Mouse (Mus musculus) testis, adult 2 months (tissue): ENCODE data around the gene Nkx1-2.

Experiments used
- CTCF ChIP-seq: fragments of 200-500 bp; IDR thresholded peaks from 2 replicates; pipeline ENCODE4 v1.5.1; 2012; ENCODE audit warnings: low read depth, mild to moderate bottlenecking, inconsistent platforms, low read length, moderate library complexity; ENCODE audit not compliant: control insufficient read depth, insufficient read depth, insufficient replicate concordance
- POLR2A ChIP-seq: fragments of 200-500 bp; IDR thresholded peaks from 2 replicates; pipeline ENCODE4 v1.6.1; 2012; ENCODE audit warnings: low read depth, mild to moderate bottlenecking, inconsistent platforms, low read length, moderate library complexity; ENCODE audit not compliant: control insufficient read depth

DNA sequence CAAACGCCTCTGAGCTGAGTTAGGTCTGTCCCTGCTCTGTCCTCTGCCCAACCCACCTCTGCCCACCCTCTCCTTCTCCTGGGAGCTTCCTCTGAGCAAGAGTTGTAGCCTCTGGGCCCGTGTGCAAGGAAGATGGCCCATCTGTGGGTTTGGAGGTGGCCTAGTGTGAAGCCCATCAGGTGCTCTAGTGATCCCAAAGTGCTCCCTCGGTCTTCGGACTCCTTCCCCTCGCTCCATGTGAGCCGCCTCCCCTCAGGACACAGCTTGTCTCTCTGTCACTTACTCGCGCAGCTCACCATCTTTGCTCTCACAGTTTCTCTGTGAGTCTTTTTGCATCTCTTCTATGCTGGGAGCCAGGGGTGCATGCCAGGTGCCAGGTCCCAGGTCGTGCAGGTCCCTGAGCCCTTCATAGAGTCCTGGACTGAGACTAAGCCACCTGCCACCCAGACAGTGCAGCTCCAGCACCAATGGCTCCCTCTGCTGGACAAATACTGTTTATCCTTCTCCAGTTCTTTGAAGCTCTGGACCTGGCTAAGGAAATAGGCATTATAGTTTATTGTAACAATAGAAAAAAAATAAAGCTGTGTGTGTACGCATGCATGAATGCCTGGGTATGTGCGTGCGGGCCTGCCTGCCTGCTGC lies 39.1 kb upstream of the Nkx1-2 start:
- peak; percentile 41; the same call in 1 of the 2 replicates for TF ChIP-seq CTCF
- no peak for TF ChIP-seq POLR2A
